Mouse (Mus musculus) retina, postnatal 1 day (tissue): ENCODE data around the gene Pphln1.
A peak's percentile ranks its signal among the peaks of the same experiment; 100 is the strongest.

ENCODE experiments used
- DNase-seq: peaks from one replicate; pipeline ENCODE4 v3.0.0-alpha.2; 2012

Pphln1 gene

DNA sequence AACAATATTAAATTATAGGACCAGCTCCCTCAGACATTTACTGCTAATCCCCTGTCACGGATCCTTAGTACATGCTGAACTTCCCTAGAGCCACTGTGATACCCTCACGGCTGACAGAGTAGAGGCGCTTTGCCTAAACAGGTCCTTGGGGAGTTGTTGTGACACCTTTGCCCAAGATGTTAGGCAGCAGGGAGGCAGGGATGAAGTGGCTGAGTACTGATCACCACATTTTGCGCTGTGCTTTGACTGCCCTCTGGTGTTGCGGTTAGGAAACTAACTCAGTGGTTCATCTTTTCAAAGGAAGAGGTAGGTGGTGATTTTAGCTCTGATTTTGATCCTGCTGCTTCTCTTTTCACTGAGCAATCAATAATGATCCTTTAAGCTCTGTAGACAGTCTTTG, 40.5 kb downstream of the Pphln1 start:
- DNase-seq: peak; percentile 70

DNA sequence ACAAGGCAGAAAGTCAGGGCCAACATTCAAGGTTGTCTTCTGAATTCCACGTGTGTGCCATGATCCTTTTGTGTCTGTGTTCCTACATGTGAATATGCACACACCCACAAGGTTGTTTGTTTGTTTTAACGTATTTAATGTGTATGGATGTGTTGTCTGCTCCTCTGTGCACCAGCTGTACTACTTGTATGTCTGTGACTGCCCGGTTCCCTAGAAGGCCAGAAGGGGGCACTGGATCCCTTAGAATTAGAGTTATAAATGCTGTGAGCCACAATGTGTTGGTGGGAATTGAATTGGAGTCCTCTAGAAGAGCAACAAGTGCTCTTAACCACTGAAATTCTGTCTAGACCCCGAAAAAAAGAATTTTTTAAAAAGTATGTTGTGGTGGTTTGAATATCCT, 44.1 kb downstream of the Pphln1 start:
- DNase-seq: no peak

- no peak for DNase-seq
These were observed 45.5 kb downstream of the Pphln1 start for GRCm38 (mm10) chr15:93443676-93444075.

DNA sequence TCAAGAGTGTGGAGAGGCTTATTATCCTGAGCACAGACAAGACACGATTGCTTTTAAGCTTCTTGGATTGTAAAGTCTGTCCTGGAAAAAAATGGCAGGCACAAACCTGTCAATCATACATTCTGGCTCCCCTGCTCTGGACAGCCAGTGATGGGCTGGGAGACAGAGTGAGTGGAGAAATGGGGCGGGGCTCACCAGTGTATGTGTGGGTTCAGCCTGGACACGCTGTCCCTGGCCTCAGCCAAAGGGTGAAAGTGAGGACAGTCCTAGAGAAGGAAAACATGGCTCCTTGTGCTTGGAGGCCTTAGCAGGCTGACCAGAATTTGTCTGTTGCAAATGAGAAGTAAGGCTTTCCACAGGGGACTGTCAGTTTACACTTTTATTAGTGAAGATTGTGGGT, 50.7 kb downstream of the Pphln1 start:
- DNase-seq: no peak

DNA sequence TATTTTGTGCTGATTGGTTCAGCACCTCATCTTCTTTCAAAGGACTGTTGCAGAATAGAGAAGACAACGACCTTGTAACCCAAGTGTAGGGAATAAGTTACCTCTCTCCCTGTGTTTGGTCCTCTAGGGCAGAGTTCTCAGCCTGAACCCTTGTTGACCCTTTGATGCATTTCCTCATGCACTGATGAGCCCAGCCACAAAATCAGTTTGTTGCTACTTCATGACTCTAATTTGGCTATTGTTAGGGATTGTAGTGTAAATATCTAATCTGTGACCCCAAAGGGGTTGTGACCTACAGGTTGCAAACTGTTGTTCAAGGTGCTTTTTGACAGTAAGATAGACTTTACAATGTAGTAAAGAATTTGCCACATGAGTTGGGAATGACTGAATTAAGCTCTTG, 55.1 kb downstream of the Pphln1 start:
- DNase-seq: no peak

GRCm38 (mm10) chr15:93456005-93456404, 57.9 kb downstream of the Pphln1 start:
- DNase-seq: no peak

GRCm38 (mm10) chr15:93459422-93459821, 61.3 kb downstream of the Pphln1 start:
- DNase-seq: no peak

- DNase-seq: no peak
These were observed 62.9 kb downstream of the Pphln1 start for GRCm38 (mm10) chr15:93461066-93461465.

DNA sequence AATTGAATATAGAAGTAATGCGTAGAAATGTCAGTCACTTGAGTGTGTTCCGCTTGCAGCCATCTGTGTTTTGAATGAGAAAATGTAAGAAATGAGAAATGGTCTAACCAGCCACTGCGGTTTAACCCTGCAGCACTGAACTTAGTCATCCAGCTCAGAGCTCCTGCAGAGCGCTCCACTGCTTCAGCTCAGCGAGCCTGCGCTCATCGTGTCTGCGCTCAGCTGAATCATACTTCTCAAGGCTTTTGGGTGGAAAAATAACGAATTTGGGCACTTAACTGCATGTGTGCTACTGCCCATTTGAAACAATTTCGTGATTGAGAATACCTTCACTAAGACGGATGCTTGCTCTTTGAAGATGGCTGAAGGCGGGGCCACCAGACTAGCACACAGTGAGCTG, 73.5 kb downstream of the Pphln1 start:
- no peak for DNase-seq

DNA sequence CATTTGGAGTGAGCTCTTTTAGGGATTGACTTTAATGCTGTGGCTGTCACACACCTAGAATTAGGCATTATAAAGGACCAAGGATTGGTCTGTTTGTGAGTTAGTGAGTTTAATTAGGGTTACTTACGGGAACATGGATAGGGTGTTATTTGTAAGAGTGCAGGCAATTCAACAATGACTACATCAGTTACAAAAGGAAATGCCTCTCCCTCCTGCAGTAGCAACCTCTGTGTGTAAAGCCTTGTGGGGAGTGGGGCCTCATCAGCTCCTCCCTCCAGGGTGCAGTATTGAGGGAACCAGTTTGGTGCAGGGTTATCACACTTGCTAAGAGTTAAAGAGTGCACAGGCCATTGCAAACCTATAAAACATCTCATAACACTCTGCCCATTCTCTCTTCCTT, 73.9 kb downstream of the Pphln1 start:
- no peak for DNase-seq

DNA sequence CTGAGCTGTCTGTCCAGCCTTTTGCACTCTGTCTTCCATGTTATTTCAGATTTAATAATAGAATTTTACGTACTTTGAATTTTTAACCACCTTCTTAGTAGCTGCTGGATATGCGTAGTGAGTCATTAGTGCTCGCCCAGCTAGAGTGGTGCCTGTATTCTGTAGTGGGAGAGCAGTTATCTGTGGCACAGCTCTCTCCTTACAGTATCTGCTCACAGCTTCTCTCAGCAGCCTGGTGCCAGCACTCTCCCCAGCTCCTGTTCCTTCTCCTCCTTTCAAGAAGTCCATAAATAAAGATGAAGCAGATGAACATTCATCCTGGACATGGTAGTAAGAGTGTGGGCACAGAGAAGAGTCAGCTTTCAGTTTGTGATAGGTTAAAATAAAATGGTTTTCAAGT, 76.1 kb downstream of the Pphln1 start:
- no peak for DNase-seq

DNA sequence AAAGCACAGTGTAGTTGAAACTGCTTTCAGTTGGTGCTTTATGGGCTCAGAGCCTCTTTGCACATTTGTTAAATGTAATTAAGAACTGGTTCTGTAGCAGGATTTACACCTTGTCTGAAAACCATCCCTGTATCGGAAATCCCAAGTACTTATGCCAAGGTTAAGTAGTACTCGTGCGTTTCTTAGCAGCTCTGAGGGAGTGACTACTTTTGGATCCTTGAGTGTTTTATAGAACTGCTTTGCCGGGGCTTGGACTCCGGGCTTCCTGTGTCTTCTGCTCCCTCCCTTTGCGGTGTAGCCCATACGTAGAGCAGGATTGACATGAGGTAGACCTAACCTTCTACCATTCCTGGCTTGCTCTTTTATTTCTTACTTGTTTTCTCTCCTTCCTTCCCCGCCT, 77.5 kb downstream of the Pphln1 start:
- DNase-seq: no peak

DNA sequence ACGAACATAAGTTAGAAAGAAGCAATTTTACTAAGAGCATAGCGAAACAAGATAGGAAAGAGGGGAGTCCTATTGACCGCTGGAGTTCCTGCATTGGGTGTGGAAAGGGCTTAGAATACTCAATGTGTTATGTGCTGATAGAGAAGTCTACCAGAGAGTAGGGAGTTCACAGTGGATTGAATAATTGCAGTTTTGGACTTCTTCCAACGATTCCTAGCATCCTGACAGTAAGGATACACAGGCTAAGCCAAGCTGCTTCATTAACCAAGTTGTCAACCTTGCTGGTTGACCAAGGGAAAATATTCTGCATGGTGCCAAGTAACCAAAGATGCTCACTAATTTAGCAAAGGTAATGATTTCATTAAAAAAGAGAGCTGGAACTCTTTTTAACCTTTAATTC, 79.6 kb downstream of the Pphln1 start:
- peak; percentile 61 for DNase-seq

DNA sequence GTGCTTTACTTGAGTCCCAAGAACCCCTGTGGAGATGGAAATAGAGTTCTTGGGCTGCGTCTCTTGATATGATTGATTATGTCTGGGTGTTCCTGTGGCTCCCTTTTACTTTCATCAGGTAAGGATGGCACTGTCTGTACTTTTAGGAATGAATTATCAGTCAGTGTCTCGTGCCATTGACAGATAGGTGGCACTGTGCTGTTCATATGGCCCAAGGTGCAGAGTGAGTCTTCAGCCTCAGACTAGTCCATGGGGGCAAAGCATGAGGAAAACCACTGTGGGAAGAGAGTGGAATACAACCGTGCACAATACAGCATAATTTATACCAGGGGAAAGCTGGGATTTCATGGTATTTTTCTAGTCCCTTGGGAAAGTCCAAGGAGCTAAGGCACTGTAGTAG, 80.5 kb downstream of the Pphln1 start:
- no peak for DNase-seq

DNA sequence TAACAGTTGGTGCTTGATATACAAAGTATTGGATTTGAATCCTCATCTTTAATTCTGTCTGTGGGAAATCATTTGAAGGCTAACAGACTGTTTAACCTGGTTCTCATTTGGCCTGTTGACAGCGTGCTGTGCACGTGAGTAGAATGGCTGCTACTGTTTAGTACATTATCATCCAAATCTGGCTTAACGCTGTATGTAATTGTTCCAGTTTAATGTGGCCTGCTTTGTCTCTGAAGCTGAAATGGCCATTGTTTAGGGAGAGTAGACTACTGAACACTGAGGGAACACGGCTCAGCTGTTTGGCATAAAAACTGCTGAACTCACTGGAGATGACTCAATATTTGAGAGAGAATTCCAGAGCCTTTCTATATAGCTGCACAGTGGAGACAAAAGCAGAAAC, 81.3 kb downstream of the Pphln1 start:
- DNase-seq: peak; percentile 79

- DNase-seq: no peak
These were observed 83.0 kb downstream of the Pphln1 start for GRCm38 (mm10) chr15:93481112-93481511.

DNA sequence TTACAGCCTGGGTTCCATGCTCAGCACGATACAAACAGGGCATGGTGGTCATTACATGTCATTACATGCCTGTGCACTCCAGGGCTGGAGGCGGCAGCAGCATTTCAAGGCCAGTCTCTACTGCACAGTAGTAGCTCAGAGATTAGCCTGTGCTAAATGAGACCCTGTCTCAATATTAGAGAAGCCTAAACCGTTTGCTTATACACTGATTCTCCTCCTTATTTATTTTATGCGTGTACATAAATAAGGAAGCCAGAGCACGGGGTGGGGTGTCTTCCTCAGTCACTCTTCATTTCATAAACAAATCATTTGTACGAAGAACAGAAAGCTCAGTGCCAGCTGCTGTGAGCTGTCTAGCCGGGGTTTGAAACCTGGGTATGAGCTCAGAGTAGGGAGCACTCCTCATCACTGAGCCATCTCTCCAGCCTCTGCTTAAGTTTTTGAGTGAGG, 86.1 kb downstream of the Pphln1 start:
- no peak for DNase-seq

DNA sequence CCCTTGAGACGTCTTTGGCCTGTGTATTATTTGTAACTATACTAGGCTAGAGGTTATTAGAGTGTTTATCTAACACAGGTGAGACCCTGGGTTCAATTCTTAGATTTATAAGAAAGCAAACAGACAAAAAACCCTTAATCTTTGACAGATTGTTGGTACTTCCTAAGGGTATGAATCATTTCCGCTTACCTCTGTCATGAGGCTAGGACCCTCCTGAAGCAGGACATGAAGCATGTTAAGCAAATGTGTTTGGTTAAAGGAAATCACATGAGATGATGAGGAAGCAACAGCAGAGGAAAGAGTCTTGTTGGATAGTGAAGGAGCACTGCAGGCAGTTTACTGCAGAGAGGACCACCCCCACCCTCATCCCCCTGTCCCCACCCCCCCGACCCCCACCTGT, 87.1 kb downstream of the Pphln1 start:
- DNase-seq: no peak

GRCm38 (mm10) chr15:93486066-93486465, 87.9 kb downstream of the Pphln1 start:
- DNase-seq: no peak

DNA sequence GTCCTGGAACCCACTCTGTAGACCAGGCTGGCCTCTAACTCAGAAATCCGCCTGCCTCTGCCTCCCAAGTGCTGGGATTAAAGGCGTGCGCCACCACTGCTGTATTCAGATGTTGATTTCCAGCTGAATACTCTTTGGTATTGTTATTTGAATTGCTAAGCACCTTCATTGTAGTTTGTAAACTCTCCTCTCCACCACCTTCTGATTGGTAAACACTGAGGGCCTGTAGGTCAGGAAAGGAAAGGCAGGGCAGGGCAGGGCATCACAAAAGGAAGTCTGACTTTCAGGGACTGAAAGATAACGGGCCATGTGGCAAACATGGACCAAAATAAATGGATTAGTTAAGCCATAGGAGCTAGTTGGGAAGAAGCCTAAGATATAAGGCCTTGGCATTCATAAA, 91.4 kb downstream of the Pphln1 start:
- DNase-seq: no peak

DNA sequence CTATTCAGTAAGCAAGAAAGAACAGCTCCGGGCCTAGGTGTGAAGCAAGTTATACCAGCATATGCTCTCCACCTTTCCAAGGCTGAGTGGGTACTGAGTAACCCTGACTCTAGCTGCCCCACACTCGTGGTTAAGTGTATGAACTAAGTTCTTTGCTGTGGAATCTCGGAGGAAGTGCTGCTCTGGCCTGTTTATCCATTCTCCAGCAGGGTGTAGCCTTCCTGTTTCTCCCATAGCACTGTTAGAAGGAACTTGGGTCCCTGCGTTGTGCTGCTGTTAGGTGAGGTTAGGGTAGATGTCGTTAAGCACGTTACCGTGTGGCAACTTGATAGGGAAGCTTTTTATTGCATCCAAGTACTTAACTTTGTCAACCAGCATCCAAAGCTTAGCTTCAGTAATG, 96.5 kb downstream of the Pphln1 start:
- DNase-seq: no peak

GRCm38 (mm10) chr15:93499866-93500265, 101.7 kb downstream of the Pphln1 start:
- DNase-seq: no peak

DNA sequence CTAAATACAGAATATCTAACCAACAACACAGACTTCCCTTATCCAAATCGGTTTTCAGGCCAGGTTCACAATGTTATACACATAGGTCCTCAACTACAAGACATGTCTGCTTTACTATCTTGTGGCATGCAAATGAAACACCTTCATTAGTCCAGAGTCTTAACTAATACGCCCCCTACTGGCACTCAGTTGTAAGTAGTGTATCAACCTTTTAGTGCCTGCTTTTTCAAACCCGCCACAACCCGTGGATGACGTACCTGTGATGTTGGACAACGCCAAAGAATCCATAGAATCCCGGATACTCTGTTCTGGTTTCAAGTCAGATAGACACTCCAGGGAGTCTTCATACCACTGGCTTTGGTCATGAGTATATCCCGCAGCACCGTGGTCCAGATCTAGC, 104.6 kb downstream of the Pphln1 start:
- DNase-seq: no peak

DNA sequence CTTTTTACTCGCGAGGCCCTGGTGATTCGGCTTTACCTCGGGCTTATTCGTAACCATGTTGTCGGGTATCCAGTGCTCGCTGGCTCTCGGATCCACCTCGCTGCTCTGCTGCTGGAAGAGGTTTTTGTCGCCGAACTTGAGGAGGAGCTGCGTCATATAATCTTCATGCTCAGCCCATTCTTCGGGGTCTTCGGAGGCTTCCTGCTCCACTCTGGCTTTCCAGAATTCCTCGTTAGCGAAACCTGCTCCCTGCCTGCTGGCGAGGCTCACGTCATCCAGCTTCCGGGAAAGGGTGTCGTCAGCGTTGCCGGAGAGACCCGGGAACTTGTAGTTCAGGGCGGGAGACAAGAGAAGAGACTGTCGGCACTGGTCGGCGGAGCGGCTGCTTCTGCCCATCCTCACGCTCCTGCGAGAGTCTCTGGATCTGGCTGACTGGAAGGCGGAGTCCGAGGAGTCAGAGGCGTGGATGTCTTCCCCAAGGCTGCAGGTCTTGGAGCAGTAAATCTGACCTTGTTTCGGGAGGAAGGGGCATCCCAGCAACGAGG, 105.1 kb downstream of the Pphln1 start:
- DNase-seq: no peak

GRCm38 (mm10) chr15:93504808-93505207, 106.7 kb downstream of the Pphln1 start:
- no peak for DNase-seq
